Mouse (Mus musculus) embryo, embryonic 9.5 days (tissue): ENCODE measurements around the gene E2f8.

Experiments used
- DNase-seq: peaks from one replicate; pipeline ENCODE4 v3.0.0-alpha.2; 2017; ENCODE audit errors: extremely low spot score

E2f8 gene

GRCm38 (mm10) chr7:48855461-48855860, 25.9 kb downstream of the E2f8 start:
- no peak for DNase-seq

DNA sequence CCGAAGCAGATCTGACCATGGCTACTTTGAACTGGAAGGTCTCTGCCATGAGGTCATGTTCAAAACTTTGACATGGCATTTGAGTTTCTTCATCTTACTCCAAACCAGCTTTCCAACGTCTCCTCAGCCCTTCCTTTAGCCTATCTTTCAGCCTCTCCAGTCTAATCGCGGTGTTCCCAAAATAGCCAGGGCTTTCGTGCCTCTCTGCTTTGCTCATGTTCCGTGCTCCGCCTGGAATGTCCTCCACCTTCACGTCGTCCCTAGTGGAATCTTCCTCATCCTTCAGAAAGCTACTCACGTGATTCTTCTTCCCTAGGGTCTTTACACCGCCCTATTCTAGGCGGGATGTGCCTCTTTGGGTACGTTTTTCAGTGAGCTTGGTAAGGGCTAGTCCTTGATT, 27.9 kb downstream of the E2f8 start:
- no peak for DNase-seq

DNA sequence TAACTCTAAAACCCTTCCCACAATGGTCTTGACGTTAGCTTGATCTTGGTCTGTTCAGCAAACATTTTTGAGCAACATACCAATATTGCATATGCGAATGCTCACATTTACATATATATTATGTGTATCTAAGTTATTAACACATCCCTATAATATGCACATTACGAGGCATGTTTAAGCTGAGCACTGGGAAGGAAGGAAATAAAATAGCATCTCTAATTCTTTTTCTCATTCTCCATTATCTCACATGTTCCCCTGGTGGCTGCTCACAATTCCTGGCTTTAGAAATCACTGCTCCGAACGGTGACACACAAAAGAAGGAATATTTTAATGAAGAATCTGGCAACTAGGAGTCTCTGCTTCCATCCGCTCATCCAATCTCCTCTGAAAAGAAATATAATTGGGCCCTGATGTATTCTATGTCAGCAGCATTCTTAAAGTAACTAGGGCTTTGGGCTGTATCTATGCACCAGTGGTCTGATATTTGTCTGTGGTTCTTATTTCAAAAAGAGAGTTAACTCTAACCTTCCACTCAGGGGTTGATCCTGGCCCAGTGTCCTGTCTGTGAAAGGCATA, 29.8 kb downstream of the E2f8 start:
- no peak for DNase-seq

DNA sequence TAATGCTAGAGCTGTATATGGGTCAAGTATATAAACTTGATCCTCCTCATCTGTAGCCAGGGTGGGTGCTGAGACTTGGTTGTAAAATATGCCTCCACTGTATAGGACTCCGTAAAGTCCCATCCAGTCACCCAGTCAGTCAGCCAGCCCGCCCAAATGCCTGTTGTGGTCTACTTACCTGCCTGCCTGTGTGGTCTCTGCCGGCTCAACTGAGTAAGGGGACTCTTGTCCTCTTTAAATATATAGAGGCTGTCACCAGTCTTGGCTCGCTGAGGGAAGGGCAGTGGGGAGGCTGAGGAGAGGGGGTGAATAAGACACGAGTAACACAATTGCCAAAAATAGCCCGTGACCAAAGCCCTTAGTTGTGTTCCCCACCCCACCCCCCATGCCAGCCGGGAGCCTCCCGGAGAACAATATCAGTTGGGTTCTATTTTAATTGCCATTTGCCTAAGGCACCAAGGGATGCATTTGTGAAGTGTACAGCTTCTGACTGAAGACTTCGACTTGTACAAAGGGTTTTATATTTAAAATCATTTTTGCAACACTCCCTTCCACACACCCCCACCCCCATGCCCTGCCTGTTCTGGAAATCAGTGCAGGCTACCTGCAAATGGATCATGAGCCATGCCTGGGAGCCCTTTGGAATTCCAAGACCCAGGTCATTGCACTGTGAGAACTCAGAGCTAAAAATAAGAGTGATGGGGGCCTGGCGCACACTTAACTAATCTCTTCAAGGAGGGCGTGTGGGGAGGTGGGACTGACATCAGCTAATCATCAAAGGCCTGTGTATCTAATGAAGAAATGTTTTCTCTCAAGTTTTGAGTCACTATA, 33.4 kb downstream of the E2f8 start, which contains the start of gene Csrp3:
TSS of gene Csrp3 (minus strand) at position 214 of the 831 bp plus-strand sequence.
- DNase-seq, result no peak

DNA sequence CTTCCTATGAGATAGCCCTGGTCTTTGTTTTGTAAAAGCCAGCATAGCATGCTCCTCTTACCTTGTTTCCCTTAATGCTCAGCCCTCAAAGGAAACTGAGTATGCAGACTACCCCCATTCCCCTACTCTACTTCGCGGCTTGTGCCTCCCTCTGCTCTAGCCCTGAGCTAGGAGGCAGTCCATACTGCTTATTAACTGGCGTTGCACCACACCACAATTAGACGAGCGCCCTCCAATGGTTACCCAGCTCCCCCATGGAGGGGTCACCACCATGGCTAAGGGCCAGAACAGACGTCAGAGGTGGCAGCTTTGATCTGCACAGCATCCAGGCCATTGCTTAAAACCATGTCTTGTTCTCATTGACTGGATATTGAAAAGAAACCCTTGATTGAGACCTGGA, 34.6 kb downstream of the E2f8 start:
- DNase-seq, result no peak

DNA sequence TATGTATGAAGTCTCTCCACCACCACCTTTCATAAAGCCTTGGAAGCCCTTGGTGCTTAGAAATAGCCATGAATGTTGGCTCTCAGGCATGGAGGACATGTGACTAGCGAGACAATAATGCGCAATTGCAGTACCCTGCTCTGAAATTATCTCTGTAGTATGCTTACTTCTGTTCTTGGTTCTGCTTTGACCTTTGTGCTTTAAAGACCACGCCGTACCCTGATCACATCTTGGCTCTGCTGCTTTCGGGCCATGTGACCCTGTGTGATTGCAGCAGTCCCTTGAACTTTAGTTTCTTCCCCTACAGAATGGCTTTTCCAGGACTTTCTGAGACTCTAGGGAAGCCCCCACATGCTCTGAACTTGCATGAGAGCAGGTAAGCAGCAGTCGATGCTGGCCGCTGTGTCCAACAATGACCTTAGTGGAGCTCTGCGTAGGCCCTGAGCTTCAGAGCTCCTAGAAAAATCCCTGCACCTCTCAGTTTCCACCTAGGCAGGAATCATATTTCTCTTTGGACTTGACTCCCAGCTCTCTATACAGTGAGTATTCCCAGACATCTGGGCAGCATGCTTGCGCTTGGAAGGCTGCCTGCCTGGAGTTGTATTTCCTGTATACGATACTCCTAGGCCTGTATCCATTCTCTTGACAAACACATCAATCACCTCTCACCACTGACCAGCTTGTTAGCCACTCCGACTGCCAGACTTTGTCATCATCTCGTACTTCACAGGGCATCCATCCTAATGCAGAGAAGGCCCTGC, 36.0 kb downstream of the E2f8 start:
- DNase-seq, result no peak

DNA sequence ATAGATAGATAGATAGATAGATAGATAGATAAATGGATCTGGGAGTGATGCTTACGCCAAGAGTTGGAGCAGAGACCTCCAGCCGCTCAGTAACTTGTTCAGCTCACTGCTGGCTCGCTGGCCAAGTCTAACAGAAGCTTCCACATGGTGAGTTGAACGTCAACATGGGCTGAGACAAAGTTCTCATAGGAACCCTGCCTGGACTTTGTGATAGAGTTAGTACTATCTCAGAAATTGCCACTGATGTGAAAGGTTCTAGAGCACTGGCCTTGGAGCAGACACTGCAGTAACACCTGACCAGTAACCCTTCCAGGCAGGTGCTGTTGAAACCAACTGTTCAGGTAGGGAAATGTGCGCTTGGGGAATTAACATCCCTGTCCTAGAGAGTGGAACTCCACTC, 37.9 kb downstream of the E2f8 start:
- no peak for DNase-seq

- DNase-seq, result no peak
Measured at GRCm38 (mm10) chr7:48842353-48842752, 39.0 kb downstream of the E2f8 start.

- DNase-seq, result no peak
Measured at GRCm38 (mm10) chr7:48841538-48841937, 39.9 kb downstream of the E2f8 start.

- DNase-seq, result no peak
Measured at GRCm38 (mm10) chr7:48840545-48840944, 40.9 kb downstream of the E2f8 start.

DNA sequence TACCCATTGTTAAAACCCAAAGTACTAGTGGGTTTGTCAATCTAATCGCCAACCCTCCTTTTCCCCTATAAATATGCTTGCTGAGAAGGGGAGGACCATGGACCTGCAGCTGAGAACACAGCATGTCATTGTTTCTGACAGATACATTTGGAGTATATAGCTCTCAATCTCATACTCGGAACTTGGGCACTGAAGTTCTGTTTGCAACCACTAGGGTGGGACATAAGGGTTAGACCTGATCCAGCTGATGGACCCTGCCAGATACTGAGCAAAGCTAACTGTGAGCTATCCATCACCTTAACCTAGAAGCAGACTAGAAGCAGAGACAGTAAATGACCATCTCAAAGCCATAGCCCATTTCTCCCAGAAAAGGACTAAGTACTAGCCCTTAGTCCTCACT, 43.0 kb downstream of the E2f8 start:
- DNase-seq, result no peak

- no peak for DNase-seq
Measured at GRCm38 (mm10) chr7:48836949-48837348, 44.4 kb downstream of the E2f8 start.

- DNase-seq, result peak; percentile 17
Measured at GRCm38 (mm10) chr7:48834989-48835626, 46.3 kb downstream of the E2f8 start.

- no peak for DNase-seq
Measured at GRCm38 (mm10) chr7:48834371-48834970, 46.9 kb downstream of the E2f8 start.

DNA sequence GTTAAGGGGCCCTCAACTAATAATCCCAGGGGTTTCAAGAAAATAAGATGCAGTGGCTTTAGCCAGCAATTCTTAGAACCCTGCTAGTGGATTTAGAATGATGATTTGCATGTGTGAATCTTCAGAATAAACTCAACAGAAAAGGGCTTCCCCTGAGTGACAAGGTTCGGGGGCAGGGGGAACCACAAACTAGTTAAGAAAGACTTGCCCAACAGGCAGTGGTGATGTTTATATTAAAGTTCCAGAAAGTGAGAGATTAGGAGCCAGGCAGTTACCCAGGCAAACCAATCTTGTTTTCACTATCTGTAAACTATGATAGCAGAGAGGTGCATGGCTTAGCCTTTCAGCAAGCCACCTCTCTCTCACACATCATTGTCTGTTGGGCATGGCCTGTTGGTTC, 48.7 kb downstream of the E2f8 start:
- no peak for DNase-seq

DNA sequence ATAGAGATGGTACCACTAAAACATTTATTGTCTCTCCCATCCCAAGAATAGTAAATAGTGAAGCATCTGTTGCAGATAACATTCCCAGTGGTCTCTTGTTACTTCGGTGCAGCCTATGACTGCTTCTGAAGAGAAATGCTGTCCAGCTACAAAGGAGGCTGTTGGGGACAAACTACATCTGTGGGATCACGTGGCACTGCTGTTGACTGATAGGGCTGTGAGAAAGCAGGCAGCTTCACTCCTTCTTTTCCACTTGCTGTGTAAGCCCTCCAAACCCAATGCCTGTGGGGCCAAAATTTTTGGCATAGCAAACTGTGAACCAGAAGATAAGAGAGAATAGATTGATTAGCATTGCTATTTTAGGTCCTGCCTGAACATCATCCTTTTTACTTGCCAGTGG, 51.0 kb downstream of the E2f8 start:
- no peak for DNase-seq

GRCm38 (mm10) chr7:48829177-48829910, 52.1 kb downstream of the E2f8 start:
- no peak for DNase-seq

DNA sequence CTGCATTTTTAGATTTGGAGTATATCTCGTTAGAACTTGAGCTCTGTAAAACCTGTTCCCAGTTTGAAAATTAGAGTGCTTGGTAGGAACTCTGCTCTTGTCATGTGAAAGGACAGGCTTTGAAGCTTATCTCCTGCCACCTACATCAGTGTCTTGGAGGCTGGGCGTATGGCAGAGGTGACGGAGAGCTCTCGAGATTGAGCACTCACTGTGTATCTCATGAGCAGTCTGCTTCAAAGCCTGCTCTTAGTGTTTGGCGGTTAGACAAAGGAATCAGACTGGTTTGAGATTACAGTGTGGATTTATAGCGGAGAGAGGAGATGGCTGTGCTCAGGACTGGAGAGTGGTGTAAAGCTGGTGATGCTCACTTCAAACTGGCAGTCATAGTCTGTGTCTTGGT, 56.2 kb downstream of the E2f8 start:
- no peak for DNase-seq

- DNase-seq, result no peak
Measured at GRCm38 (mm10) chr7:48824671-48825070, 56.7 kb downstream of the E2f8 start.

DNA sequence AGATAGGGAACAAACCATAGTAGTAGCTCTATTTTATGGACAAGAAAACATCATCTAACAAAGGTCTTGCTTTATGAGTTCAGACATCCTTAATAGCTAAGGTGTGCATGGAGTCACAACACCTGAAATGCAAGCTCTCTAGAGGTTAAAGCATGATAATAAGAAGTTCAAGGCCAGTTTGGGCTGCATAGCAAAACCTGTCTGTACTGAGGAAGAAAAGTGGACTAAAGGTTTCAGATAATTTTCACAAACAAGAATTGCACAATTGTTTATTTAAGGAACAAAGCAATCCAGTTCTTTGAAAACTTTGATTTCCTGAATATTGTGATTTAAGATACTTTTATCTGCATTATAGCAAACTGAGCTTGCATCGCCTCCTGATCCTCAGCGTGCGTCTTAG, 57.8 kb downstream of the E2f8 start:
- DNase-seq, result no peak

DNA sequence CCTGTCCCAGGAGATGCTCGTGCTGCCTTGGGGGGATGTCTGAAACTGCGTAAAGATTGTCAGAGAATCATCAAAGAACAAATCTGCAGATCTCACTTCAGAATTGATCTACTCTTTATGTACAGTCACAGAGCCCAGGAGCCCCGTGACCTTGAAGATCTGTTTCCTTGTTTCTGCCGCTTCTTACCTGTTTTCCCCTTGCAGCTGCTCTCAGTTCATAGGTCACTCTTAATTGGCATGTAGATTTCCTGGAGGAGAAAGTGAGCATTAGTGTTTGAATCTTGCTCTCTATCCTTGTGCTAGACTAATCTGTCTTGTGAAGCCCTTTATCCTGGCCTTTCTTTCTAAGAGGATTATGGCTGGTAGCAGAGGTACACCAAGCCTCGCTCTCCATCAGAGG, 59.7 kb downstream of the E2f8 start:
- no peak for DNase-seq
